Mouse (Mus musculus) midbrain, embryonic 16.5 days (tissue): ENCODE data around the gene Msn. TPM values are rescaled to one million over a fixed set of nuclear protein-coding genes. Genes with fewer than 3 reads are reported as not detected.

ENCODE experiments used
- ATAC-seq: fragments of 200-750 bp; cut with Nextera tagmentation; 2 replicates; pipeline ENCODE4 v1.8.0; 2017; ENCODE audit warnings: moderate TSS enrichment
- H3K27ac ChIP-seq: fragments of 300-500 bp; sonication (generic); 2 replicates; pipeline ENCODE4 v1.5.1; 2014; ENCODE audit warnings: mild to moderate bottlenecking, low read length, mixed read lengths
- H3K27me3 ChIP-seq: fragments of 300-500 bp; sonication (generic); 2 replicates; pipeline ENCODE4 v1.6.1; 2014; ENCODE audit warnings: low read depth, low read length, mixed read lengths; ENCODE audit not compliant: control insufficient read depth, insufficient read depth
- H3K36me3 ChIP-seq: fragments of 300-500 bp; sonication (generic); 2 replicates; pipeline ENCODE4 v1.6.1; 2014; ENCODE audit warnings: mild to moderate bottlenecking, low read length, moderate library complexity, mixed read lengths; ENCODE audit not compliant: control insufficient read depth, insufficient read depth
- H3K4me1 ChIP-seq: fragments of 300-500 bp; sonication (generic); 2 replicates; pipeline ENCODE4 v1.6.1; 2014; ENCODE audit warnings: mild to moderate bottlenecking, low read length, mixed read lengths; ENCODE audit not compliant: control insufficient read depth, insufficient read depth
- H3K4me2 ChIP-seq: fragments of 300-500 bp; sonication (generic); 2 replicates; pipeline ENCODE4 v1.6.1; 2014; ENCODE audit warnings: mild to moderate bottlenecking, low read length, mixed read lengths
- H3K4me3 ChIP-seq: fragments of 300-500 bp; sonication (generic); 2 replicates; pipeline ENCODE4 v1.5.1; 2014; ENCODE audit warnings: low read depth, mild to moderate bottlenecking, low read length, moderate library complexity, mixed read lengths
- H3K9ac ChIP-seq: fragments of 300-500 bp; sonication (generic); 2 replicates; pipeline ENCODE4 v1.6.1; 2014; ENCODE audit warnings: low read depth, low read length, mixed read lengths
- H3K9me3 ChIP-seq: fragments of 300-500 bp; sonication (generic); replicated peaks from 2 replicates; pipeline ENCODE4 v1.6.1; 2014; ENCODE audit warnings: mild to moderate bottlenecking, low read length, mixed read lengths; ENCODE audit not compliant: control insufficient read depth, poor library complexity, severe bottlenecking
- WGBS: fragments of 180-500 bp; shearing (Covaris S2); extraction: QIAGEN DNeasy Blood & Tissue Kit; methylation state at CpG from one replicate; pipeline ENCODE4 v1.1.7; 2014; 5-methylcytosine and 5-hydroxymethylcytosine counted together
- polyA plus RNA-seq: library from polyadenylated mRNA; unstranded; fragments of >200 nt; fragmentation: Nextera tagmentation; extraction: Ambion mirVana; gene quantifications from 2 replicates; pipeline ENCODE4 v1.2.1, GENCODE M21; 2015

The Msn gene
- polyA plus RNA-seq, 1 experiment from 2014 or later: 27.2 TPM

GRCm38 (mm10) chrX:96113106-96113634 lies 17.3 kb downstream of the Msn start:
- ATAC-seq: no peak
- no peak overlapping the region for H3K27ac ChIP-seq
- H3K36me3 ChIP-seq: no peaks in the 10 kb centered on the region
- H3K9me3 ChIP-seq: no peaks in the 10 kb centered on the region
- H3K4me1 ChIP-seq: no peaks in the 10 kb centered on the region
- no peaks in the 10 kb centered on the region for H3K27me3 ChIP-seq
- H3K9ac ChIP-seq: no peak overlapping the region
- H3K4me3 ChIP-seq: no peak overlapping the region
- no peak overlapping the region for H3K4me2 ChIP-seq

DNA sequence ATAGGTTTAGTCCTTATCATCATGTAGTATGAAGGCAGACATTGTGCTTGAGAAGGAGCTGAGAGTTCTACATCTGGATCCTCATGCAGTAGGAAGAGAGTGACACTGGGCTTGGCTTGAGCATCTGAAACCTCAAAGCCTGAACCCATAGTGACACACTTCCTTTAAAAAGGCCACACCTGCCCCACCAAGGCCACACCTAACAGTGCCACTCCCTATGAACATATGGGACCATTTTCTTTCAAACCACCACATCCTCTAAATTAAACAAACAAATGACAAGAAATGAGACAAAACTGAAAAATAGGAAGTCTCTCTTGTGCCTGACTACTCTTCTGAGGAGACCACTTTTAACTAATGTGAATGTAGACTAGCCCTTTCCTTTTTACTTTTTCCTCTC lies 19.7 kb downstream of the Msn start:
- Histone ChIP-seq H3K4me1 (no peaks in the 10 kb centered on the region), H3K9ac (no peak overlapping the region), H3K27me3 (no peaks in the 10 kb centered on the region), H3K27ac (no peak overlapping the region), H3K36me3 (no peaks in the 10 kb centered on the region), H3K4me2 (no peak overlapping the region), H3K4me3 (no peak overlapping the region), H3K9me3 (no peaks in the 10 kb centered on the region)
- ATAC-seq: no peak

GRCm38 (mm10) chrX:96117366-96117765 lies 21.5 kb downstream of the Msn start:
- no peak for ATAC-seq
- Histone ChIP-seq H3K36me3 (no peaks in the 10 kb centered on the region), H3K9me3 (no peaks in the 10 kb centered on the region), H3K27ac (no peak overlapping the region), H3K4me3 (no peak overlapping the region), H3K9ac (no peak overlapping the region), H3K4me2 (no peak overlapping the region), H3K27me3 (no peaks in the 10 kb centered on the region), H3K4me1 (no peaks in the 10 kb centered on the region)
- 86% methylated on average over 1 of the region's 1 CpGs for WGBS

DNA sequence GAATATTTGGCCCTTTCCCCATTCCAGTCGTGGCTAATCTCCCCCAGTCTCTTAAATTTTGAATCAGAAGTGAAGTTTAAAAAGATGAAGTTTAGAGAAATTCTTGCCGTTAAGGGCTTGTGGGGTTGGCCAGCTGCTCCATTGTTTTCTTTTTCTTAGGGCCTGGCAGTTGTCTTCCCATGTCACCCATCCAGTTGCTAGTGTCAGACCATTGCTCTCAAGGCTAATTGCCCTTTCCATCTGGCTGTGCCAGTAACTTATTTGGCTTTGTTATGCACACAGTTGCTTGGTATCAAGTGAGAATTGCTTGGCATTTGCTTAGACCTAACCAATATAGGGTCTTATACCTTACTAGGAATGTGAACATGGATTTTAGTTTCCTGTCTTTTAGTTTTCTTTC lies 24.2 kb downstream of the Msn start:
- H3K27me3 ChIP-seq: no peaks in the 10 kb centered on the region
- no peak overlapping the region for H3K4me2 ChIP-seq
- WGBS: 73% methylated on average over 2 of the region's 2 CpGs
- no peaks in the 10 kb centered on the region for H3K36me3 ChIP-seq
- H3K9me3 ChIP-seq: no peaks in the 10 kb centered on the region
- no peak for ATAC-seq
- H3K4me1 ChIP-seq: no peaks in the 10 kb centered on the region
- H3K27ac ChIP-seq: no peak overlapping the region
- no peak overlapping the region for H3K9ac ChIP-seq
- no peak overlapping the region for H3K4me3 ChIP-seq

GRCm38 (mm10) chrX:96121912-96122311 lies 26.1 kb downstream of the Msn start:
- Histone ChIP-seq H3K9ac (no peak overlapping the region), H3K4me3 (no peak overlapping the region), H3K4me2 (no peak overlapping the region), H3K27me3 (no peaks in the 10 kb centered on the region), H3K36me3 (no peaks in the 10 kb centered on the region), H3K4me1 (no peaks in the 10 kb centered on the region), H3K9me3 (no peaks in the 10 kb centered on the region), H3K27ac (no peak overlapping the region)
- no peak for ATAC-seq
- WGBS: 100% methylated on average over 1 of the region's 1 CpGs

DNA sequence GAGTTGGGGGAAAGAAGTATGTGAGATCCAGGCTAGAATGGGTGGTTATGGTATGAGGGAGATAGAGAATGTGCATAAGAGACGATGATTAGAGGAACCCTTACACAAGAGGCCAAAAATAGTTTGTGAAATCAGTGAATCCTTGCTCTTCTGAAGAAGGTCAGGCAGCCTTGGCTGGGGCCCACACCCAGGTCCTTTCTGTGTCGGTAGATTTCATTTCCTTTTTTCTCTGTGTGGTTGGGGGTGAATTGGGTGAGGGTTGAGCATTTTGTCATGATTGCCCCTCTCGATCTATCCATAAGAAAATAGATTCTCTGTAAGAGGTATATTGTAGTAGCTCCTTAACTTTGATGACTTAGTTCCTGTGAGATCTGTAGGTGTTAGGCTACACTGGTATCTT lies 31.0 kb downstream of the Msn start:
- no peak overlapping the region for H3K4me2 ChIP-seq
- no peak overlapping the region for H3K9ac ChIP-seq
- no peak overlapping the region for H3K4me3 ChIP-seq
- no peaks in the 10 kb centered on the region for H3K9me3 ChIP-seq
- H3K27me3 ChIP-seq: no peaks in the 10 kb centered on the region
- no peaks in the 10 kb centered on the region for H3K36me3 ChIP-seq
- no peak overlapping the region for H3K27ac ChIP-seq
- no peak for ATAC-seq
- 87% methylated on average over 3 of the region's 3 CpGs for whole genome bisulfite sequencing
- H3K4me1 ChIP-seq: no peaks in the 10 kb centered on the region

GRCm38 (mm10) chrX:96130139-96130538 lies 34.3 kb downstream of the Msn start:
- Histone ChIP-seq H3K9me3 (no peaks in the 10 kb centered on the region), H3K4me1 (no peaks in the 10 kb centered on the region)
- no peak for ATAC-seq

GRCm38 (mm10) chrX:96130663-96131062 lies 34.8 kb downstream of the Msn start:
- WGBS: 58% methylated on average over 6 of the region's 6 CpGs
- Histone ChIP-seq H3K4me2 (no peak overlapping the region), H3K36me3 (no peaks in the 10 kb centered on the region), H3K27ac (no peak overlapping the region), H3K4me3 (no peak overlapping the region), H3K4me1 (no peaks in the 10 kb centered on the region), H3K9ac (no peak overlapping the region), H3K27me3 (no peaks in the 10 kb centered on the region), H3K9me3 (no peaks in the 10 kb centered on the region)
- ATAC-seq: no peak

More at GRCm38 (mm10) chrX:96130139-96130538, 34.3 kb downstream of the Msn start:
- Histone ChIP-seq H3K27ac (no peak overlapping the region), H3K27me3 (no peaks in the 10 kb centered on the region), H3K9ac (no peak overlapping the region), H3K4me3 (no peak overlapping the region), H3K36me3 (no peaks in the 10 kb centered on the region), H3K4me2 (no peak overlapping the region)
- WGBS: 58% methylated on average over 5 of the region's 5 CpGs

GRCm38 (mm10) chrX:96133260-96133659 lies 37.4 kb downstream of the Msn start:
- H3K27ac ChIP-seq: no peak overlapping the region
- no peak for ATAC-seq
- no peak overlapping the region for H3K4me2 ChIP-seq
- H3K4me3 ChIP-seq: no peak overlapping the region
- no peaks in the 10 kb centered on the region for H3K9me3 ChIP-seq
- no peaks in the 10 kb centered on the region for H3K4me1 ChIP-seq
- H3K36me3 ChIP-seq: no peaks in the 10 kb centered on the region
- H3K9ac ChIP-seq: no peak overlapping the region
- WGBS: 40% methylated on average over 2 of the region's 2 CpGs
- H3K27me3 ChIP-seq: no peaks in the 10 kb centered on the region

DNA sequence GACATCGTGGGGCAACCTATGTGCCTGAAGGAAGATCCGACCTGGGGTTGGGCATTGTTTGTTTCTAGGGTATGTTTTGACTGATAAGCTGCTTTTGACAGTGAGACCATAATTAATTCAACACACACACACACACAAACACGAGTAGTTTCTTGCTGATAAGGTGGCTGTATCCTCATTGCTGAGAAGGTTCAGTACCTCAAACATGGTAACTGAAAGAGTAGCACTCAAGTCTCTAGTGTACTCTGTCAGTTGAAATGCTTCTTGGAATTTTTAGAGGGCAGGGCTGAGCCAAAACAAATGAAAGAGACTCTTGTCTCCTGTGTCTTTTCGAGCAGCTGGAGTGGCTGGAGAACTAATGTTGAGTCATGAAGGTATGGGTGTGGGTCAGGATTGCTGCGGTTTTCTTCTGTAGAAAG lies 38.4 kb downstream of the Msn start:
- Histone ChIP-seq H3K27ac (no peak overlapping the region), H3K36me3 (no peaks in the 10 kb centered on the region), H3K9ac (no peak overlapping the region), H3K4me1 (no peaks in the 10 kb centered on the region), H3K27me3 (no peaks in the 10 kb centered on the region), H3K4me3 (no peak overlapping the region), H3K9me3 (no peaks in the 10 kb centered on the region), H3K4me2 (no peak overlapping the region)
- 73% methylated on average over 5 of the region's 5 CpGs for WGBS
- ATAC-seq: no peak
